Mouse (Mus musculus) heart, postnatal 10 days (tissue): ENCODE measurements around the gene Dhcr7. TPM values are rescaled to one million over a fixed set of nuclear protein-coding genes. Genes with fewer than 3 reads are reported as not detected.

Experiments used
- DNase-seq, 2 experiments: peaks; one replicate each; pipeline ENCODE4 v3.0.0; 2021
- intact Hi-C: fragments of 180-260 bp; cut with DNase I; formaldehyde crosslinking; loops from one replicate; pipeline ENCODE4 v1.15.1; 2025
- microRNA-seq, 2 experiments: library from miRNA; unstranded; fragments of <30 nt; microRNA quantifications; one replicate each; pipeline ENCODE4 v1.2.0; 2022
- total RNA-seq, 2 experiments: library from RNA; stranded (reverse); gene quantifications; 2 replicates each; pipeline ENCODE4 v1.2.3; 2021

Dhcr7 gene
- total RNA-seq, 2 experiments from 2014 or later, result 9.9 to 10.9 TPM

DNA sequence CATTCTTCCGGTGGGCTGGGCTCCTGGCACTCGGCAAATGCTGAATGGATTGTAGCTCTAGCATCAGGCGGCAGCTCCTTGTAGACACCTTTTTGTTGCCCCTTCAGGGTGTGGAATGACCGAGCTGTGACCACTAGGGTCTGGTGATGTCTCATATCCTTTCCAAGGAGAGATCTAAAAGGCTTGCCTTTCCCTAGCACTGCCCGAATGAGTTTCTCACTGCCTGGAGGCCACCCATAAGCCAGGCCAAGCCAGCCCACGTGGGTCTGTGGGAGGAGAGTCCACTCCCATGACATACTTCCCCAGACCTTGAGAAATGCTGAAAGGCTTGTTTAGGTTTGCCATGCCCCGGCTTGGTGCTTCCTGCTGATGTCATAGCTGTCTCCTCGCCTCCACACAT, 9.3 kb downstream of the Dhcr7 start:
- intact Hi-C loops, result loop anchor here (10.0 kb wide), 1 partner anchor 243 kb away; no protein-coding TSS in a partner anchor
- DNase-seq, result peak in 1 of 2 experiments; percentile 8

GRCm38 (mm10) chr7:143832611-143833010, 9.7 kb downstream of the Dhcr7 start:
- DNase-seq, result no peak
- intact Hi-C loops, result loop anchor here (10.0 kb wide), 1 partner anchor 242 kb away; no protein-coding TSS in a partner anchor

DNA sequence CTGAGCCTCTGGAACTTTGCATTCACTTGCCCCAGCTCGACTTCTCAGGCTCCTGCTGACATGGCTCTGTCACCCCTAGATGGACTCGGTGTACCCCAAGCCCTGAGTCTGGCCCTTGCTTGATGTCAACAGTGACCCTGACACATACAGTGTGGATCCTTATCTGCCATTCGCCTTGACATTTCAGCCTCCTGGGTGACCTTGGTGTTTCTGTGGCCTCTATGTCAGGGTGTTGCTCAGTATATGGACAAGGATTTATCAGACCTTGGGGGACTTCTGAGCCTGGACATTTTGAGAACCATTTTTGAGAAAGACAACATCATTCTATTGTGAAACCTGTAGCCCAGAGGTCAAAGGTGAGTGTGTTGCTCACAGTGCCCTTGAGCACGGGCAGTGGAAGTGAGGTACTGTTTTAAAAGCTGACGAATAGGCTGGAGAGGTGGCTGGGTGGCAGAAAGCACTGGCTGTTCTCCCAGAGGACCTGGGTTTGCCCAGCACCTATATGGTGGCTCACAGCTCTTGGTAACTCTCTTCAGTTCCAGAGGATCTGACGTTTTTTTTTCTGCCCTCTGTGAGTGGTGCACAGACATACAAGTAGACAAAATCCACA, 10.7 kb downstream of the Dhcr7 start:
- intact Hi-C loops, result loop anchor here (10.0 kb wide), 1 partner anchor 241 kb away; no protein-coding TSS in a partner anchor
- DNase-seq, result no peak

DNA sequence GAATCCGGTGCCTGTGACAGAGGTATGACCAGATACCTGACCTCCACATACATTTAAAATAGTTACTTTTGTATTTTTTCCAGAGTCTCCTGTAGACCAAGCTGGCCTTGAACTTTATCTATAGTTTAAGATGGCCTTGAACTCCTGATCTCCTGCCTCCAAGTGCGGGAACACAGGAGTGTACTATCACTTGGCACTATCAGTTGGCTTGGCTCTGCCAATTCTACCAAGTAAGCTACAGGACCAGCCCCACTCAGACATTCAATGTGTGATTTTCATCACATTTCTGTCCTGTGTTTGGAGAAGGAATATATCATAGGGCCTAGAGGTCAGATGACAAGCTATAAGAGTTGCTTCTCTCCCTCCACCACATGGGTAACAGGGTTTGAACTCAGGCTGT, 11.4 kb downstream of the Dhcr7 start:
- intact Hi-C loops, result loop anchor here (10.0 kb wide), 1 partner anchor 240 kb away; no protein-coding TSS in a partner anchor
- DNase-seq, result no peak

DNA sequence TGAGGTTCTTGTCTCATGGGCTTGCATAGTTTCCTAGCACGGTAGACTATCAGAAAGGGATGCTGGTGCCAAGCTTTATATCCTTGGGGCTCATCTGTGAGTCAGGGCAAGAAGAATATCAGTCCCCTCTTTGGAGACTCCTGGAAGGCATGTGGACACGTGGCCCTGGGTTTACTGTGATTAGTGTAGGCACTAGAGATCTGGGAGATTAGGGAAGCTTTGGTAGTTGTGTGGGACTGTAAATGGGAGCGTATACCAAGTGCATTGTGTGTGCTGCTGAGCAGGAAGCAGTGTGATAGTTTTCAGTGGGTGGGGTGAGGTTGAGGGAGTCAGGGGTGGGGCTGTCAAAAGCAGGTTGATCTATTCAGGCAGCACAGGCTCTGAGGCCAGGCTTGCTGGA, 12.0 kb downstream of the Dhcr7 start:
- intact Hi-C loops, result loop anchor here (10.0 kb wide), 1 partner anchor 240 kb away; no protein-coding TSS in a partner anchor
- DNase-seq, result no peak

DNA sequence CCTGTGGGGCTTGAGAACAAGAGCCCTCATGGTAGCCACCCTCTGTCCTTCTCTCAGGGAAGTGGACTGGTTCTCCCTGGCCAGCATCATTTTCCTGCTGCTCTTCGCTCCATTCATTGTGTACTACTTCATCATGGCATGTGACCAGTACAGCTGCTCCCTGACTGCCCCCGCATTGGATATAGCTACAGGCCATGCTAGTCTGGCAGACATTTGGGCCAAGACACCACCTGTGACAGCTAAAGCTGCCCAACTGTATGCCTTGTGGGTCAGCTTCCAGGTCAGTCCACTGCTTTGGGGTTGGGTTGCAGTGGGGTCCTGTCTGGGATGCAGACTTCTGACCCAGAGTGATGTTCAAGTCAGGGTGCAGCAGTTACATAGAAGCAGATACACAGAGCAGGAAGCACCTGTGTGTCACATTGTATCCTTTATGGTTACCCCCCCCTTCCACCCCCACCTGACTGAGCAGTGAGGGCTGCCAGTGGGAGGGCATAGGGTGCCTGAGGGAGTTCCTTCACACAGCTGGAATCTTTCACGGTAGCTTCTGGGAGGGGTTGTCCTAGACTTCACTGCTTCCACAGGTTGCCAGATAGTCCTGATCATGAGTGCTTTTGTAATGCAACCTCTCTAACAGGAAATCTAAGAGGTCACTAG, 14.9 kb downstream of the Dhcr7 start:
- intact Hi-C loops, result loop anchor here (10.0 kb wide), 1 partner anchor 237 kb away; no protein-coding TSS in a partner anchor
- DNase-seq, result no peak

DNA sequence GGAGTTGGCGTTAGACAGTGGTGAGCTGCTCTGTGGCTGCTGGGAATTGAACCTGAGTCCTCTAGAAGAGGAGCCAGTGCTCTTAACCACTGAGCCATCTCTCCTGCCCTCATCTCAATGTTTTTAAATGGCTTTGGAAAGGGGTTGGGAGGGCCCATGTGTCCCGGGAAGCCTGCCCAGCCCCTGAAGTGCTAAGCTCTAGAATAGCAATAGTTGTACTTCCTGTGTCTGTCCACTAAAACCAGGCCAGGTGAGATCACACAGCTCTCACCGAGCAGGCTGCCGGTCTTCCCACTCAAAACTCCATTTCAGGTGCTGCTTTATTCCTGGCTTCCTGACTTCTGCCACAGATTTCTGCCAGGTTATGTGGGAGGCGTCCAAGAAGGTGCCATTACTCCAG, 17.2 kb downstream of the Dhcr7 start:
- DNase-seq, result no peak
- intact Hi-C loops, result no loop called here

DNA sequence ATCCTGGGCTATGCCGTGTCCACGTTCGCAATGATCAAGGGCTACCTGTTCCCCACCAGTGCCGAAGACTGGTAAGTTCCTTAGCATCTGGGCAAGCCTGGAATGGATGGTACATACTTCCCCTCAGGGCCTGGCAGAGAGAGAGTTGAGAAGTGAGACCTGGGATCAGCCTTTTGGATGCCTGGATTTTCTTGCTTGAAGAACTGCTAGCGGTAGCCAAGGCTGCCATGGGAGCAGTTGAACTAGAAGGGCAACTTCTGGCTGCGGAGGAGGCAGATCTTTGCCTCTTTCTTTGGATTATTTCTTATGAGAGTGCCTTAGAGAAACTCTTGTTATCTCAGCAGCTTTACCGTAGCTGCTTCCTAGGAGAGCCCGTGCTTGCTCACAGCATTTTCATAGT, 18.4 kb downstream of the Dhcr7 start:
- no peak for DNase-seq
- intact Hi-C loops, result no loop called here

DNA sequence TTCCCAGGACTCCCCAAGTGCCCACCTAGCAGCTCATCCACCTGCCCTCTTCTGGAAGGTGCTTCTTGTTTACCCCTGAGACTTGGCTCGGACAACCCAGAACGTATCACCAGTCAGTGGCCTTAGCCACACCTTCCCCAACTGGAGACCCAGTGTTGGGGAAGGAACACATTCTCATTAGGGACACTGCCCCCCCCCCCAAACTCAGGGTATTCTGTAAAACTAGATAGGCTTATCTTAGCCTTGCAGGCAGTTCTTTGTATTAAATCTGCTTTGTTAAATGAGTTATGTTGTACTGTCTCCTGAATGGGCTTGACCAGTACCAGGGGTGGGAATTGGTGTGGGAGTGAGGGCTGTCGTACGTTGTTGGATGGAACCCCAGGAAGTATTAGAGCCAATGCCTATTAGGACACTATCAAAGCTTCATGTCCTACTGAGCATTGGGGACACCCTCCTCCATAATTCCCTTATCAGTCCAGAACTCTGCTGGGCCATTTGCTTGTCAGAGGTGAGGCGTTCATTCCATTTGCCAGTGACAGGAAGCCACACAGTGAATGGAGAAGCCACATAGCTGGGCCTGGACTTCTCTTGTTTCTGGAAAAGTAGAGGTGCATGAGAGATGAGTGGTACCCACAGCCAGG, 25.3 kb downstream of the Dhcr7 start:
- intact Hi-C loops, result no loop called here
- no peak for DNase-seq

GRCm38 (mm10) chr7:143848768-143849482, 26.0 kb downstream of the Dhcr7 start:
- intact Hi-C loops, result no loop called here
- DNase-seq, result no peak

DNA sequence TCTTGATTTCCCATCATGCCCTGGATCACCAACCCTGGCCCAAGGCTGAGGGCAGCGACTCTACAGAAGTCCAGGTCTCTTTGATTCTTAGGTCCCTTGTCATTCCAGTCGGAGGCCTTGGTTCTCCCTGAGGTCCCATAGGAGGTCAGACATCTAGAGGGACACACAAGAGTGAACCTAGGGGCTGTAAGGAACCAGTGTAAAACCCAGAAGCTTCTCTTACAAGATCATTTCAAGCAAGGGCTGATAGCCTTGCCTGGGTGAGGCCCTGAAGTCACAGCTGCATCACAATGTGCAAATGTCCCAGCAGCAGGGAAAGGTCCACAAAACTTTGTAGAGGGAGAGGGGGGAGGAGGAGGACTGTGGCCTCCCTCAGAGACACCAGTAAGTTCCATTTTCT, 43.6 kb downstream of the Dhcr7 start, which contains the start of gene Gm498:
Gm498 (plus strand) TSS at position 301 of the 400 bp plus-strand sequence.
- intact Hi-C loops, result no loop called here
- no peak for DNase-seq

DNA sequence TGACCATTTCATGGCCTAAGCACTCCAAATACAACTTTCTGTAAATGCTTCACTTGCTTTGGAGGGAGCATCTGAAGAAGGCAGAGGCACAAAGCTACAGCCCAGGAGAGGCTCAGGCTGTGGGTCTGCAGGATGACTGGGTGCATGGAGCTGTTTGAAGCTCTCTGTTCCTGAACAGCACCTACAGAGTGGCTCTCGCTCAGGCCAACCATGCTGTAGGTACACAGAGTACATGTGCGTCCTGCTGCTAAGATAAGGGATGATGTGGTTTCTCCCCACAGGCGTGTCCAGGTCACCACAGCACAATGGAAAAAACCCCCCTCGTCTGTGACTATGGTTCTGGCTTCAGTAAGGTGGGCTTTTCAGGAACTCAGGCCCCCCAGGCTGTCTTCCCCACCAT, 45.9 kb downstream of the Dhcr7 start:
- no peak for DNase-seq
- intact Hi-C loops, result no loop called here

GRCm38 (mm10) chr7:143883717-143884116, 60.8 kb downstream of the Dhcr7 start:
- DNase-seq, result no peak
- intact Hi-C loops, result no loop called here

- intact Hi-C loops, result no loop called here
- no peak for DNase-seq
Observed at GRCm38 (mm10) chr7:143891146-143891545, 68.2 kb downstream of the Dhcr7 start.

DNA sequence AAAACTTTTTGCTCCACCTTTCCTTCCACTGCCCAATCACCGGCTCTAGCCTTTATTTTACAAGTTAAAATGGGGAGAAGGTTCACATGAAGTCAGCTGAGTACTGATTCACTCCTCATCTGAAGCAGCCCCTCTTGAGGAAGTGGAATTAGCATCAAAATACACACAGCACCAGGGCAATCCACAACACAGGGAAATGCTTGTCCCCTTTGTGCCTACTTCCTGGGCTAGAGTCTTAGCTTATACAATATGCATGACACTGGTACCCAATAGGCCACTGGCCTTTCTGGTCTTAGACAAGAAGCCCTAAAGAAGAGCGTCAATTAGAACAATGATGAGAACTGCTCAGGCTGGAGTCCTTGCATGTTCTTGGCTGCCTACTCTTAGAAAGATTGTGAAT, 69.4 kb downstream of the Dhcr7 start:
- no peak for DNase-seq
- intact Hi-C loops, result no loop called here

Small RNA genes within 50 kb of the gene (microRNA-seq; reads per million reads assigned to microRNA genes)
- gene Gm22064, result 0 reads per million in 2 experiments

Other genes starting within 250 kb of the Dhcr7 start
- 10 to 100 TPM; 20.3 to 26.8 TPM for gene Cars, start 223.1 kb upstream of the Dhcr7 start, total RNA-seq
- 1 to 10 TPM; 1.0 to 1.1 TPM for gene Tnfrsf26, start 194.4 kb upstream of the Dhcr7 start, total RNA-seq
- gene Tnfrsf22, start 173.5 kb upstream of the Dhcr7 start, total RNA-seq, result 1 to 10 TPM; 2.5 to 3.2 TPM
- 1 to 10 TPM; 2.4 to 2.6 TPM for gene Tnfrsf23, start 137.3 kb upstream of the Dhcr7 start, total RNA-seq
- gene Osbpl5, start 66.2 kb upstream of the Dhcr7 start, total RNA-seq, result 10 to 100 TPM; 28.7 to 32.2 TPM
- gene Mrgprg, start 56.2 kb upstream of the Dhcr7 start, total RNA-seq, result not detected
- 1 to 10 TPM; 1.8 to 2.3 TPM for gene Mrgpre, start 38.6 kb upstream of the Dhcr7 start, total RNA-seq
- gene Nadsyn1, start 296 bp upstream of the Dhcr7 start, total RNA-seq, result 1 to 10 TPM; 6.3 to 8.0 TPM
- not detected for gene Gm498, start 43.7 kb downstream of the Dhcr7 start, total RNA-seq
- gene Shank2, start 178.8 kb downstream of the Dhcr7 start, total RNA-seq, result under 1 TPM; 0.69 to 0.93 TPM